Mouse (Mus musculus) mouse trophoblast stem cell (cell line): ENCODE measurements around the gene Tap1.
"Not testable (repeated sequence)": the region's sequence is repeated elsewhere in the genome, so short reads cannot be mapped to it uniquely, and the experiment has no call there.

ENCODE experiments used
- in situ Hi-C, 2 experiments: fragments of 300-500 bp; cut with MseI, MboI; formaldehyde crosslinking; loops; 2 replicates in 1 of 2; 3 replicates in 1 of 2; pipeline ENCODE4 v1.15.1; 2025

The Tap1 gene

GRCm38 (mm10) chr17:34204303-34205010 lies 17.1 kb downstream of the Tap1 start:
- in situ Hi-C loops: no loop called here

- in situ Hi-C loops: no loop called here
Observed at GRCm38 (mm10) chr17:34205021-34205745, 17.8 kb downstream of the Tap1 start.

GRCm38 (mm10) chr17:34205746-34206176 lies 18.4 kb downstream of the Tap1 start:
- in situ Hi-C loops: no loop called here

GRCm38 (mm10) chr17:34206731-34207130 lies 19.4 kb downstream of the Tap1 start:
- in situ Hi-C loops: no loop called here

GRCm38 (mm10) chr17:34207456-34207855 lies 20.1 kb downstream of the Tap1 start:
- in situ Hi-C loops: no loop called here

- in situ Hi-C loops: no loop called here
Observed at GRCm38 (mm10) chr17:34207866-34208265, 20.5 kb downstream of the Tap1 start.

GRCm38 (mm10) chr17:34208421-34208820 lies 21.1 kb downstream of the Tap1 start:
- in situ Hi-C loops: no loop called here

GRCm38 (mm10) chr17:34209680-34210079 lies 22.3 kb downstream of the Tap1 start:
- in situ Hi-C loops: no loop called here

- in situ Hi-C loops: no loop called here
Observed at GRCm38 (mm10) chr17:34210599-34210998, 23.2 kb downstream of the Tap1 start.

GRCm38 (mm10) chr17:34211746-34212365 lies 24.5 kb downstream of the Tap1 start:
- in situ Hi-C loops: no loop called here

GRCm38 (mm10) chr17:34213936-34214335 lies 26.6 kb downstream of the Tap1 start:
- in situ Hi-C loops: no loop called here

GRCm38 (mm10) chr17:34215176-34215575 lies 27.8 kb downstream of the Tap1 start:
- in situ Hi-C loops: no loop called here

- in situ Hi-C loops: no loop called here
Observed at GRCm38 (mm10) chr17:34217216-34217928, 30.0 kb downstream of the Tap1 start.

GRCm38 (mm10) chr17:34217986-34218385 lies 30.6 kb downstream of the Tap1 start:
- in situ Hi-C loops: no loop called here

- in situ Hi-C loops: no loop called here
Observed at GRCm38 (mm10) chr17:34218675-34219074, 31.3 kb downstream of the Tap1 start.

GRCm38 (mm10) chr17:34219096-34219495 lies 31.7 kb downstream of the Tap1 start:
- in situ Hi-C loops: not testable (repeated sequence)

- in situ Hi-C loops: not testable (repeated sequence)
Observed at GRCm38 (mm10) chr17:34219801-34220200, 32.4 kb downstream of the Tap1 start.

GRCm38 (mm10) chr17:34220401-34220800 lies 33.0 kb downstream of the Tap1 start:
- in situ Hi-C loops: not testable (repeated sequence)

- in situ Hi-C loops: no loop called here
Observed at GRCm38 (mm10) chr17:34224816-34225215, 37.5 kb downstream of the Tap1 start.

- in situ Hi-C loops: no loop called here
Observed at GRCm38 (mm10) chr17:34225426-34225825, 38.1 kb downstream of the Tap1 start.

GRCm38 (mm10) chr17:34225911-34226310 lies 38.6 kb downstream of the Tap1 start:
- in situ Hi-C loops: not testable (repeated sequence)

GRCm38 (mm10) chr17:34230971-34231370 lies 43.6 kb downstream of the Tap1 start:
- in situ Hi-C loops: loop anchor here in 1 of 2 experiments (10.0 kb wide), 1 partner anchor 156 kb away; no protein-coding TSS in a partner anchor
